Mouse (Mus musculus) E14TG2a.4 (cell line): Measurements from ENCODE around the gene Zfp677.

ENCODE experiments used
- CTCF ChIP-seq: conservative IDR thresholded peaks from 2 replicates; pipeline ENCODE4 v1.5.1; 2014; ENCODE audit warnings: low read length
- NANOG ChIP-seq: IDR thresholded peaks from 2 replicates; pipeline ENCODE4 v1.6.1; 2014; ENCODE audit warnings: borderline replicate concordance, low read length, mixed read lengths

GRCm38 (mm10) chr17:21369925-21370719 lies 13.4 kb upstream of the Zfp677 start:
- no peak for TF ChIP-seq CTCF
- no peak for TF ChIP-seq NANOG
